Mouse (Mus musculus) kidney, postnatal 25 days (tissue): ENCODE results near the gene Cnnm4.
A peak's percentile ranks its signal among the peaks of the same experiment; 100 is the strongest.

Source experiments
- DNase-seq, 2 experiments: peaks; one replicate each; pipeline ENCODE4 v3.0.0; 2021; ENCODE audit warnings: mixed read lengths in 2 of 2

Gene Cnnm4

DNA sequence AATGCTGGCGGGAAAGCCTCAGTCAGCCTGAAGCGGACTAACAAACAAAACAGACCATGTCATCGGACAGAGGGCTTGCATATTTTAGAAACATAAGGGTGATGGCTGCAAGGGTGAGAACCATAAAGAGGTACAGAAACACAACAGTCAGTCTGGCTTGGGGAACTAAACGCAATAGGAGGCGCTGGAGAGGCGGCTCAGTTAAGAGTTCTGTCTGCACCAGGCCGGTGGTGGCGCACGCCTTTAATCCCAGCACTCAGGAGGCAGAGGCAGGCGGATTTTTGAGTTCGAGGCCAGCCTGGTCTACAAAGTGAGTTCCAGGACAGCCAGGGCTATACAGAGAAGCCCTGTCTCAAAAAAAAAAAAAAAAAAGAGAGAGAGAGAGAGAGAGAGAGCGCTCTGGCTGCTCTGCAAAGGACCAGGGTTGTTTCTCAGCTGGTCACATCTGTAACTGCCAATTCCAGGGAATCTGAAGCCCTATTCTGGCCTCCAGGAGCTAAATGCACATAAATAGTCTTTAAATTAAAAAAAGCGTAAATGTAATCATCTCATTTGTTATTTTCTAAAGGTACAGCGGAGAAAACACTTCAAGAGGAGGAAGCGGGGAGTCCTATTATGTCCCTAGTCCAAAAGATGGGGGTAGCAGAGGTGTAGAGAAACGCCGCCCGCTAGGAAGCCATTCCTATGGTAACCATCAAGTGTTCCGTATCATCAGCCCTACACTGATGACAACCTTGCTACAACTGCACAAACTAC is 74.6 kb downstream of the Cnnm4 start:
- DNase-seq: peak in 1 of 2 experiments; percentile 46

DNA sequence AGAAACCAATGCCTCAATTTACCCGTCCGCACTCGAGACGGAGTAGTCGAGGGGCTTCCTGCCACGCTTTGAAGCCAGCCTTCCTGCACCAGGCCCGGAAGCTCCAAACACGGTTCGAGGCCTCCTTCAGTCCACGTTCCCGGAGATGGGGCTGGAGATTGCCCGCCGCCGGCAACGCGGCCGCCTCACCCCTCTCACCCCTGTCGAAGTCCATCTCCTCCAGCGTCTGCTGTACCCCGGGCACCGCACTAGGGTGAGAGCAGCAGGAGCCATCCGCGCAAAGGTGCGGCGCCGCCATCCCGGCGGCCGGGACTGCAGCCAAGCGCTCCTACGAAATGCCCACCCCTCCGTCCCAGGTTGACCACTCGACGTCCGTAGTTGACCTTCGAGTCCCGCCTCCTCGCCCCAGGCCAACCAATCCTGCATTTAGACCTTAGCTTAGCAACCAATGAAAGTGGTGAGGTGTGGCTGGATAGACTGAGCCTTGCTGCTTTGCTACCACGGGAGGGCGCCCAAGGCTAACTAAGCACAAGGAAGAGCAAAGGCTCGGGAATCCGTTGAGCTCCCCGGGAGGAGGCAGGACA is 75.6 kb downstream of the Cnnm4 start, which contains the start of gene Ankrd39:
Gene Ankrd39, minus strand, starts transcription at position 558 of the 584 bp plus-strand sequence.
- peak; percentile 99 for DNase-seq

DNA sequence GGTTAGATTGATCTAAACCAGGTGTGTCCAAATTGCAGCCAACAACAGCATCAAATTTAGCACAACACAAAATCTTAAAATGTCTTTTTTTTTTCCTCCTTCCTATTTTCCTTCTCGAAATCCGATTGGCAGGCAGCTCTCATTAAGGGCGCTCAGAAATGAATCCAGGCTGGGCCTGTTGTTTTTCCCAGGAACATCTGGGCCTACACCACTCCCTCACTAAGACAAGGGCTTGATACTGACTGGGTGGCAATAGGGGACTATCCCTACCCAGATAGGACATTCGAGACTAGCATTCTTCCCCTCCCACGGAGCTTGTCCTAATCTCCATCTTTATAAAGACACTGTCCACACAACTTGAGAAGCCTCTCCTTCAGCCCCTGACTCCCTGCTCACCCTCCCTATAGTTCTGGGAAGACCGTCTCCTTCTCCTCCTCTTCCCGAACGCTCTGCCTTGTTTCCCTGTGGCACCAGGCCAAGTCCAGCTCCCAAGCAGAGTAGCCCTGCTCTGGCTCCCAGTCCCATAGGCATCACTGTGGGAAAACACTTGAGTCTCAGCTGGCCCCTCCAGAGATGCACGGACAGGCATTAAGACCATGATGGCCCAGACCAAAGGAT is 76.7 kb downstream of the Cnnm4 start:
- DNase-seq: peak; percentile 69 to 74

DNA sequence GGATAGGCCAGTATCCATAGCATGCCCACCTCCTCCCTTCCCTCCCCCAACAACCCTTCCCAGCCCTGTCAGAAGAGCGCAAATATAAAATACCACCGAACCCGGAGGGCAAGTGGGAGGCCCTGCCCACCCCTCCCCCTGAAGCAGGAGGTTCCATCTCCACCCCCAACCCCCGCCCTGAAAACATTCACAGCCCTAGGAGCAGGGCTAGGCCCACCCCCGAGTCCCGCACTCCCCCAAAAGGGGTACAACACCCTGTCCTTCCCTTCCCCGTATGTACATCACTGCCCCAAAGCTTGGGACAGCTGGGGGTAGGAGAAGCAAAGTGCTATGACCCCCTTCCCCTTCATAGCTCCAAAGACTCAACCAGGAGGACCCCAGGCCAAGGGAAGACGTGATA is 77.4 kb downstream of the Cnnm4 start:
- no peak for DNase-seq

DNA sequence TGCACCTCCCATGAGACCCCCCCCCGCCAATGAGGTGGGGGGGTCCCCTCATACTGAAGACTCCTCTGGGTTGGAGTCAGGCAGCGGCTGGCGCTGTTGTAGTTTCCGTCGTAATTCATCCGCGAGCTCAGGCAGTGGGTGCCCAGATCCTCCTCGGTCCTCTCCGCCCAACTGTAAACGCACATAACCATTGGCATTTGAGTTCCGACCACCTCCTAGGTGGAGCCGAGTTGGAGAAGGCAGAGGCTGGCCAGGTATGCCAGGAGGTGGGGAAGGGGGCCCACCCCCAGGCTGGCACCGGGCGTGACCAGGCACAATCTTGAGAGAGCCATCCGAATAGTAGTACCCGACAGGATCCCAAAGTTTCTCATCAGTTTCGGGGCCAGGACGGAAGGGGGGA is 78.1 kb downstream of the Cnnm4 start:
- DNase-seq: no peak

DNA sequence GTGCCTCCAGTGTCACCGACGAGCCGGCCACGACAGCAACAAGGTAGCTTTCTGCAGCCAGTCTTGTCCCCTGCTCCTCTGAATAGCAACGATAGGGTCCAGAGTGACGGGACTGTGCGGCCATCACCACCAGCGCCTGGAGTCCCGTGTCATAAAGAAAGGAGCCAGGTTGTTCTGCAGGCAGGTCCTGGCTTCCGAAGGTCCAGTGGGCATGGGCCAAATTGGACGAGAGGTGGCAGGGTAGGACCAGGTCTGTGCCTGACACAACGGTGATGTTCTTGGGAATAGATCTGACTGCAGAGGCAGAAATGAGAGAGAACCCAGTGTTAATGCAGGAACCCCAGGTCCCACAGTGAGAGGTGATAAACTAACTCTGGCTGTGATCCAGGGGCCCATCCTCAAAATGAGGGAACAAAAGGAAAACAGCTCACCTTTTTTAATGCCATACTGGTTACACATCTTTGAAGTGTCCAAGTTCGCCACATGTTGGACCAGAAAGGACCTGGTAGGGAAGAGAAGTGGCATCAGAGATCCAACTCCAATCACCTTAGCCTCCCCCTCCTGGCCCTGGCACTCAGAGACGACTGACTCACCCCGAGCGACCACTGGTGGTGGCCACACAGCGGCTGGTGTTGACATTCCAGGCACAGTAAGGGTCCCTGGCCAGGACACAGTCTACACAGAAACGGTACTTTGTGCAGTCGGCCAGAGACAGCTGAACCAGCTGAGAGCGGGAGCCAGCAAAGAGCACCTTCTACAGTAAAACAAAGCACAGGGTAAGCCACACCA is 78.8 kb downstream of the Cnnm4 start:
- DNase-seq: no peak

DNA sequence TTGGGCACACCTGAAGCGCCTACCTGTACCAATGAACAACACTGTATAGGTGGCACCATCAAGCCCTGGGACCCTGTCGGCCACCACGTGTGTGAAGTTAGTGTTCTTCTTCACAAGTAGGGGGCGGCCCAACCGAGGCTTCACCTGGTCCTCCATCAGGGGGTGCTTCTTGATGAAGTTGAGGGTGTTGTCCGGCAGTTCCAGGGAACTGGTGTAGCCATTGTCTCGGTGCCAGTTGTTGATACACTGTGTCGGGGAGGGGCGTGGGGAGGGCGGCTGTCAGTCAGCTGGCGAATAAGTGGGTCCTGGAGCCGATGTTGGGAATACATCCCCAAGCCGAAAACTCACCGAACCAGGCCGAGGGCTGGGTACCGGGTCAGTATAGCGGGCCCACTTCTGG is 80.5 kb downstream of the Cnnm4 start:
- DNase-seq: no peak

DNA sequence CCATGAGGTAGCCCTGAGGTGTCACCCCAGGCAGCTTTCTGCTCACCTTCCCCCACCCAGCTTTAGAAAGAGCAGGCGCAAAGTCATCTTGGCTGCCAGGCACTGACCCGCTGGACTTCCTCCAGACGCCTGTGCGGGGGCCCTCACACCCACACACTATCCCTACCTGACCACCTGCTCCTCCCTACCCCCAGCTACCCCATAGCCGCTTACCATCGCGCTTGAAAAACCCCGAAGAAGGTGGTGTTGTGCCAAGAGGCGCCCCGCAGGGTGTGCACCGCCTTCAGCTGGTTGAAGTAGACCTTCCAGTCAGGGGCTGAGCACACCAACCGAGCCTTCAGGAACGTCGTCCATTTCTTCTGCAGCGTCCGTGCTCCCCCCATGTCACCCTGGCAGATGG is 81.1 kb downstream of the Cnnm4 start:
- no peak for DNase-seq

DNA sequence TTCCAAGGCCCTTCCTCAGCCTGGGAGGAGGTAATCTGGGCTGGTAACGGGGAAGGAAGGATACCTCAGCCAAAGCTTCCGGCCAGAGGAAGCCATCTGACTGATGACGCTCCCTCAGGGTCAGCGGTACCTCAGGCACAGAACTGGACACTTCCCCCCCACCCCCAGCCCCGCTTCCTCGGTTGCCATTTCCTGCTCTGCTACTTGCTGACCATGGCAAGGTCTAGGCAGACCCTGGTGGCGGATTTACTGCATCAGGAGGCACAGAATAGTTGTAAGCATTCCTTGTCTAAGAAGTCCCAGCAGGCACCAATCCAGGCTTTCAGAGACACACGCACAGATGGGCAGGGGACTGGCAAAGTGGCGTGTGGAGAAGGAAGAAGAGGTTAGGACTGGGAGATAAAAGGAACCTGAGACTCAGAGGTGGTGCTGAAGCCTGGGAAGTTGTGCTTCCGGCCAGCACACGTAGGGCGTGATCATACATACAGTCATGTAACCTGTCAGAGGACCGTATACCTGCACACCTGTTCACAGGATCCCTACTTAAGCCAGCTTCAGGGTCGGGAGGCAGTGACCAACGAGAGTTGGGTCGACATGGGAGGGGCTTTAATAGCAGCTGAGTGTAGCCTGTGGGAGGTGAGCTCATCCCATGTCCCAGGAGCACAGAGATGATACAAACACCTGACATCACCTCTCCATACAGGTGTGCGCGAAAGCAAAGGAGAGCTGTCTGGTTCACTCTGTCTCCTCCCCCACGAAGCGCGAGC is 83.4 kb downstream of the Cnnm4 start:
- peak; percentile 57 to 83 for DNase-seq

DNA sequence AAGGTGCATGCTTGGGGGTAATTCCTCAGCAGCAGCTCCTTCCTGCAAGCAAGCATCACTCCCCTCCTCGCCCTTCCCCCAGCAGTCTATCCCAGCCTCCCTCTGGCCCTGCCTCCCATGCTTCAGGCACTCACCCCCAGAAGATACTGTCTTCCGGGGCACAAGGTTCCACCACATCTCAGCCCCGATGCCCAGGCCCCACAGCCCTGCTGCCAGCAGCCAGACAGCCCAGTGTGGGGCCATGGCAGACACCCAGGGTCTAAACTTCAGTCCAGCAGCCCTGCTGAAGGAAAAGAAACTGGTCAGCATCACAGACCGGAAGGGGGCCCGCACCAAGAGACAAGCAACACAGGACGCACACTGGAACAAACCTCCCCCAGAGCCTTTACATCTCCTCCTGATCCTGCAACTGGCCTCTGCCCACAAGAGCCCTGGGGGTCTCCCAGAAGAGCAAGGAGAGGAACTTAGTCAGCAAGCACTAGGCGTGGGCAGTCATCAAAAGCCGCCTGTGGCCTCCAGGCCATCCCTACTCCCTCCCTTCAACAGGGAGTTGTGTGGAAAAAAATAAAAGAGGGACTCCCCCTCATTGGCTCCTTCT is 84.5 kb downstream of the Cnnm4 start:
- DNase-seq: peak in 1 of 2 experiments; percentile 31

DNA sequence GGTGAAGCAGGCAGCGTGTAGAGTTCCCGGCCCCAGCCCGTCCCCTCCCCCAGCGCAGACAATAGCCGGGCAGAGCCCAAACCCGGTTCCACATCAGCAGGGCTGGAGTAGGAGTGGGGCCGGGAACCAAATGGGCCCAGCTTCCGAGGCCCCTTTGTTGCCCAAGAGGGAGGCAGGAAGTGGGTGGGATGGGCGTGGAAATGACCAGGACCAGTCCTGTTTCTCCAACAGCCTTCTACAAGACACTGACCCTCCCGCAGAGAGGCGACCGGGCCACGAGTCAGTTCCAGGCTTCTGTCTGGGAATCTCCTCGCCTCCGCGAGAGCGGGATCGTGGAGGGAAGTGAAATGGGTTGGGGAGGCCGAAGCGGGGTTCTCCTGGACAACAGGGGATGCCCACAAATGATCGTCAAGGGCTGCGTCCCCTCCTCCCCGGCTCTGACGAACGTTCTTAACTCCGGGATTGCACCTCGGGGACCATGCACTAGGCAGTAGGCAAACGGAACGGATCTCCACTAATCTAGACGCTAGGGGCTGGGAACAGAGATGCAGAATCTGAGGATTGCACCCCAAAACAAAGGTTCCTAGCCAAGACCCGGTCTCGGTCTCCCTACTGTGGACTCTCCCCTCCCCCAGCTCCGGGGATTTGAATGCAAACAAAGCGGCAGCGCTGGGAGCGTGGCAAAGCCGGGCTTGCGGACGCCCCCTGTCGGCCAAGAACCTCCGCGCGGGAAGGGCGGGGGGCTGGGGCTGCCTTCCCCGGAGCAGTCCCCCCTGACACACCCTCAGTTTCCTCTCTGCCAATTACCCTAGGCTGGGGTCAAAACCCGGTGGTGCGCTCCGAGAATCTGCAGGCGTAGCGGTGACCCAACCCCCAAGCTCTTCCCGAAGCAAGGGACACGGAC is 85.4 kb downstream of the Cnnm4 start:
- peak; percentile 91 to 93 for DNase-seq

DNA sequence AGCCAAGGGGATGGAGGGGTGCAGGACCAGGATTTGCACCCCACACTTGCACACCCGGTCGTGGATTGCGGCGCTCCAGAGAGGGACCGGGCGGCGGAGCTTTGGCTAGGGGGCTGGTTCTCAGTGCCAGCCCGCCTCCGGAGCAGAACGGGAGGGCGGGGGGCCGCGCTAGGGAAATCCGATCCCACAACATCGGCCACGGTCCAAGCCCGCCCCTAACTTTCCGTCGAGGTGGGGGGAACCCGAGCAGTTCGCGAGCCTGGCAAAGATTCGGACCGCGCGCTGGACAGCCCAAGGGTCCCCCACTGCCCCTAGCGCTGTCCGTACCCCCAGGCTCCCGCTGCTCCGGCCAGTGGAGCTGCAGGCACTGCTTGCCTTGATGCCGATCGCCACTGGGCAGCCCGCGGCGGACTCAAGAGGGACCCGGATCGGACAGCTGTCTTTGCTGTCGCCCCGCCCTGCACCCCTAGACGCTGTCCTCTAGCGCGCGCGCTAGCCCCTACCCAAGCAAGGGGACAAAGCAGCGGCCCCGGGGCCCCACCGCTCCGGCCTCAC is 86.1 kb downstream of the Cnnm4 start:
- DNase-seq: peak; percentile 87 to 92
